Mouse (Mus musculus) lung, embryonic 15.5 days (tissue): ENCODE results near the gene Nup160. TPM values are rescaled to one million over a fixed set of nuclear protein-coding genes. Genes with fewer than 3 reads are reported as not detected.

Experiments used
- ATAC-seq: fragments of 200-750 bp; cut with Nextera tagmentation; 2 replicates; pipeline ENCODE4 v1.8.0; 2017; ENCODE audit warnings: moderate number of reproducible peaks, borderline replicate concordance; ENCODE audit not compliant: low FRiP score, low TSS enrichment; ENCODE audit errors: extremely low read depth
- H3K27ac ChIP-seq: fragments of 300-500 bp; sonication (generic); 2 replicates; pipeline ENCODE4 v1.5.1; 2015; ENCODE audit warnings: moderate library complexity, mild to moderate bottlenecking, inconsistent platforms
- H3K27me3 ChIP-seq: fragments of 300-500 bp; sonication (generic); 2 replicates; pipeline ENCODE4 v1.6.1; 2015; ENCODE audit warnings: inconsistent platforms
- H3K36me3 ChIP-seq: fragments of 300-500 bp; sonication (generic); 2 replicates; pipeline ENCODE4 v1.6.1; 2015; ENCODE audit warnings: inconsistent platforms
- H3K4me1 ChIP-seq: fragments of 300-500 bp; sonication (generic); 2 replicates; pipeline ENCODE4 v1.6.1; 2015; ENCODE audit warnings: inconsistent platforms
- H3K4me2 ChIP-seq: fragments of 300-500 bp; sonication (generic); 2 replicates; pipeline ENCODE4 v1.6.1; 2015; ENCODE audit warnings: inconsistent platforms, mild to moderate bottlenecking, moderate library complexity
- H3K4me3 ChIP-seq: fragments of 300-500 bp; sonication (generic); 2 replicates; pipeline ENCODE4 v1.5.1; 2015; ENCODE audit warnings: mild to moderate bottlenecking, inconsistent platforms
- H3K9ac ChIP-seq: fragments of 300-500 bp; sonication (generic); 2 replicates; pipeline ENCODE4 v1.6.1; 2015; ENCODE audit warnings: inconsistent platforms
- H3K9me3 ChIP-seq: fragments of 300-500 bp; sonication (generic); 2 replicates; pipeline ENCODE4 v1.6.1; 2016; ENCODE audit warnings: inconsistent platforms
- WGBS: fragments of 180-500 bp; shearing (Covaris S2); methylation state at CpG from one replicate; pipeline ENCODE4 v1.1.7; 2015; 5-methylcytosine and 5-hydroxymethylcytosine counted together
- polyA plus RNA-seq: library from polyadenylated mRNA; unstranded; fragments of >200 nt; fragmentation: Nextera tagmentation; extraction: Ambion mirVana; gene quantifications from 2 replicates; pipeline ENCODE4 v1.2.1, GENCODE M21; 2015

Nup160 gene
- polyA plus RNA-seq, 1 experiment from 2014 or later = 52.5 TPM

- Histone ChIP-seq H3K36me3 (peaks cover 73% of the 10 kb centered on the region), H3K9ac (no peak overlapping the region), H3K4me1 (no peaks in the 10 kb centered on the region), H3K27ac (no peak overlapping the region), H3K4me2 (no peak overlapping the region), H3K27me3 (no peaks in the 10 kb centered on the region), H3K4me3 (no peak overlapping the region), H3K9me3 (no peaks in the 10 kb centered on the region)
- ATAC-seq = no peak
- 95% methylated on average over 5 of the region's 5 CpGs for WGBS
Observed at GRCm38 (mm10) chr2:90717948-90718347, 40.9 kb downstream of the Nup160 start.

- H3K27ac ChIP-seq = no peak overlapping the region
- no peak overlapping the region for H3K9ac ChIP-seq
- H3K9me3 ChIP-seq = no peaks in the 10 kb centered on the region
- no peaks in the 10 kb centered on the region for H3K4me1 ChIP-seq
- no peaks in the 10 kb centered on the region for H3K27me3 ChIP-seq
- H3K4me2 ChIP-seq = no peak overlapping the region
- WGBS = 93% methylated on average over 3 of the region's 3 CpGs
- H3K4me3 ChIP-seq = no peak overlapping the region
- ATAC-seq = no peak
- H3K36me3 ChIP-seq = peaks cover 85% of the 10 kb centered on the region
Observed at GRCm38 (mm10) chr2:90726818-90727217, 49.8 kb downstream of the Nup160 start.

GRCm38 (mm10) chr2:90735326-90735725 lies 58.3 kb downstream of the Nup160 start:
- no peak overlapping the region for H3K27ac ChIP-seq
- no peak for ATAC-seq
- H3K27me3 ChIP-seq = no peaks in the 10 kb centered on the region
- no peak overlapping the region for H3K4me3 ChIP-seq
- H3K36me3 ChIP-seq = peaks cover 67% of the 10 kb centered on the region
- no peak overlapping the region for H3K4me2 ChIP-seq
- WGBS = 86% methylated on average over 11 of the region's 11 CpGs
- H3K4me1 ChIP-seq = no peaks in the 10 kb centered on the region
- H3K9ac ChIP-seq = no peak overlapping the region
- no peaks in the 10 kb centered on the region for H3K9me3 ChIP-seq

- Histone ChIP-seq H3K4me2 (no peak overlapping the region), H3K4me1 (no peaks in the 10 kb centered on the region), H3K36me3 (peaks cover 33% of the 10 kb centered on the region), H3K9me3 (no peaks in the 10 kb centered on the region), H3K27me3 (no peaks in the 10 kb centered on the region), H3K27ac (no peak overlapping the region), H3K9ac (no peak overlapping the region), H3K4me3 (no peak overlapping the region)
- WGBS = 89% methylated on average over 3 of the region's 3 CpGs
- no peak for ATAC-seq
Observed at GRCm38 (mm10) chr2:90738801-90739200, 61.8 kb downstream of the Nup160 start.

GRCm38 (mm10) chr2:90739327-90739726 lies 62.3 kb downstream of the Nup160 start:
- Histone ChIP-seq H3K36me3 (peaks cover 28% of the 10 kb centered on the region), H3K4me1 (no peaks in the 10 kb centered on the region), H3K27ac (no peak overlapping the region), H3K27me3 (no peaks in the 10 kb centered on the region), H3K4me2 (no peak overlapping the region), H3K4me3 (no peak overlapping the region), H3K9me3 (no peaks in the 10 kb centered on the region), H3K9ac (no peak overlapping the region)
- WGBS = 85% methylated on average over 3 of the region's 3 CpGs
- no peak for ATAC-seq

GRCm38 (mm10) chr2:90739921-90740320 lies 62.9 kb downstream of the Nup160 start:
- Histone ChIP-seq H3K9ac (no peak overlapping the region), H3K9me3 (no peaks in the 10 kb centered on the region), H3K4me1 (no peaks in the 10 kb centered on the region), H3K27ac (no peak overlapping the region), H3K36me3 (peaks cover 22% of the 10 kb centered on the region), H3K4me3 (no peak overlapping the region), H3K4me2 (no peak overlapping the region), H3K27me3 (no peaks in the 10 kb centered on the region)
- 83% methylated on average over 5 of the region's 5 CpGs for WGBS
- no peak for ATAC-seq

DNA sequence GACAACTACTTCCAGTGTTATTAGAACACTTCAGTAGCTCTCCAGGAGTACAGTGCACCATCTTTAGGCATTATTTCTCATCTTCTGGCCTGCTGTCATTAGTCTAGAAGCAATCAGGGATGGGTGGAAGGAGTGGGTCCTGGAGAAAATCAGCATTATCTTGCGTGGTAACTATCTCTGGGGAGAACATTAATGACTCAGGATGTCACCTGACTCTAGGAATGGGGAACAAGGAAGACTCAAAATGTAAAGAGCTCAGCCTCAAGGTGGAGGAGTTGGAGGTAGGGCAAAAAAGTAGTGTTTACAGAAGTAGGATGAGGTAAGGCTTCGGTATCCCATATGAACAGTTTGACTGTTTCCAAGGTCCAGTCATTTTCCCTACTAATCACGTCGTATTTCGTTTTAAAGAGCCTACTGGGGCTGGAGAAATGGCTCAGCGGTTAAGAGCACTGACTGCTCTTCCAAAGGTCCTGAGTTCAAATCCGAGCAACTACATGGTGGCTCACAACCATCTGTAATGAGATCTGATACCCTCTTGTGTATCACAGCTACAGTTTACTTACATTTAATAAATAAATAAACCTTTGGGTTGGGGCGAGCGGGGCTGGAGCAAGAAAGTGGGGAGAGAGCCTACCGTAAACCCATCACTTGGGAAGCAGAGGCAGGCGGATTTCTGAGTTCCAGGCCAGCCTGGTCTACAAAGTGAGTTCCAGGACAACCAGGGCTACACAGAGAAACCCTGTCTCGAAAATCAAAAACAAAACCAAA lies 67.5 kb downstream of the Nup160 start:
- peak overlapping the region; percentile 84 for H3K4me3 ChIP-seq
- H3K4me2 ChIP-seq = peak overlapping the region; percentile 56
- peaks cover 7% of the 10 kb centered on the region for H3K4me1 ChIP-seq
- WGBS = 54% methylated on average over 12 of the region's 12 CpGs
- no peaks in the 10 kb centered on the region for H3K27me3 ChIP-seq
- peak overlapping the region; percentile 27 for H3K9ac ChIP-seq
- H3K36me3 ChIP-seq = peaks cover 11% of the 10 kb centered on the region; the same call in 1 of the 2 replicates
- H3K9me3 ChIP-seq = no peaks in the 10 kb centered on the region
- ATAC-seq = no peak
- peak overlapping the region; percentile 86 for H3K27ac ChIP-seq

DNA sequence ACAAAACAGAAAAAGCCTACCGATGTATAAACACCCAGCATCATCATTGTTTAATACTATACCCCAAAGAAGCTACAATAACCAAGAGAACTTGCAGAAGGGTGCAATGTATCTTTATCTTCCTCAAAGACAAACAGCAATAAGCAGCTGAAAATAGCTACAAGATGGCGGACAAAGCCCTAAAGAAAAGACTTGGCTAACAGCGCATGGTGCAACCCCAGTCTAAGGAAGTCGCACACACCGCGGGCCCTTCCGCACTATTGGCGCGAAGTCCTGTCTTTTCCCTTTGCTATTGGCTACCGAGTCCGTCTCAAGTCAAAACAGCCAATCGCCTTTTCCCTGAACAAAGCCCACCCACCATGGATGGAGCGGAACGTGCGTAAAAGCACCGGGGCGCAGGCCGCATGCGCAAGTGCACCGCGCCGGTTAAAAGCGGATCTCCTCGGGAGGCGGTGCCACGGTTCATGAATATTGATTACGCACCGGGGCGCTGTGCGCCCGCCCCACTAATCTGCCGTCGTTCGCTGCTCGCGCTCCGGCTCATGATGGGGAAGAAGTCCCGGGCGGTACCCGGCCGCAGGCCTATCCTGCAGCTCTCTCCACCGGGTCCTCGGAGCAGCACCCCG lies 68.2 kb downstream of the Nup160 start, which contains the start of gene Fnbp4:
Gene Fnbp4 (plus strand): TSS at position 318 of the 626 bp plus-strand sequence.
- Histone ChIP-seq H3K4me2 (peak within 1 kb of the TSS; percentile 65), H3K27me3 (no peaks in the 10 kb centered on the region), H3K9me3 (no peaks in the 10 kb centered on the region), H3K4me3 (peak within 1 kb of the TSS; percentile 84), H3K9ac (peak within 1 kb of the TSS; percentile 92), H3K36me3 (peaks cover 11% of the 10 kb centered on the region; the same call in 1 of the 2 replicates), H3K4me1 (peaks cover 7% of the 10 kb centered on the region), H3K27ac (peak within 1 kb of the TSS; percentile 96)
- ATAC-seq = peak; percentile 99
- under 1% methylated on average over 44 of the region's 44 CpGs for WGBS

DNA sequence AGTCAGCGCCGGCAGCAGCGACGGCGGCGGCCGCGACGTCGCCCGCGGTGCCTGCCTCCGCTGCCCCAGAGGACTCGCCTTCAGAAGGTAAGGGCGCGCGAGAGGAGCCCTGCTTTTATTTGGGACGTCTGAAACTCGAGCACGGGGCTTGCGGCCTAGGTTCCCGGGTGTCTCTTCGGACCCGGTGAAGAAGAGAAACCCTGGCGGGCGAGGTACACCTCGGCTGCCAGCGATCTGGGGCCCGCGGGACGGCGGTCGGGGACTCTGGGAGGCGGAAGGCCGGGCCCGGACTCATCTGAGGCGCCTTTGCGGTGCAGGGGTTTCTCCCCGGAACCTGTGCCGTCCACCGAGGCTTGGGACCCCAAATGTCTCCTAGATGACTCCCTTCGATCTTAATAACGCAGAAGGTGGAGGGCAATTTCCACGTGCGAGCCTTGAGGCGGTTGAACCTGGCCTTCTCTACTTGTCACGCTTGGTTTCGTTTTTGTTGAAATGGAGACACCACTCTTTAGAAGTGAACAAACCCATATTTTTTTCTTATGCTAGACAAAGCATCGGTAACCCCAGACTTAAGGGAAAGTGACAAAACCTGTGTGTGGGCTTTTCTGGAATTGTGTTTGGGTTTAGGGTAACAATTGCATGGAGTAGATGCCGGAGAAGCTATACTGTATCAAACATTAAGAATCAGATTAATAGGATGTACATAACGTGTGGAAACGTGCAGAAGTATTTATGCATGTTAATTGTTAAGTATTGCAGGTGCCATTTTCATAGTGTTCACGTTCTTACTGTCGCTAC lies 68.9 kb downstream of the Nup160 start:
- H3K36me3 ChIP-seq = peaks cover 17% of the 10 kb centered on the region
- H3K27ac ChIP-seq = peak overlapping the region; percentile 96
- peak overlapping the region; percentile 84 for H3K4me3 ChIP-seq
- H3K9me3 ChIP-seq = no peaks in the 10 kb centered on the region
- WGBS = under 1% methylated on average over 54 of the region's 54 CpGs
- H3K27me3 ChIP-seq = no peaks in the 10 kb centered on the region
- H3K4me2 ChIP-seq = peak overlapping the region; percentile 65
- H3K4me1 ChIP-seq = peaks cover 7% of the 10 kb centered on the region
- peak overlapping the region; percentile 92 for H3K9ac ChIP-seq
- peak; percentile 29 for ATAC-seq

GRCm38 (mm10) chr2:90746538-90746865 lies 69.5 kb downstream of the Nup160 start:
- Histone ChIP-seq H3K27me3 (no peaks in the 10 kb centered on the region), H3K9me3 (no peaks in the 10 kb centered on the region), H3K4me2 (peak overlapping the region; percentile 65), H3K36me3 (peaks cover 23% of the 10 kb centered on the region), H3K4me3 (peak overlapping the region; percentile 84), H3K27ac (peak overlapping the region; percentile 96; the same call in 1 of the 2 replicates), H3K9ac (peak overlapping the region; percentile 92), H3K4me1 (peaks cover 7% of the 10 kb centered on the region)
- ATAC-seq = no peak
- 8% methylated on average over 4 of the region's 4 CpGs for WGBS

- Histone ChIP-seq H3K9me3 (no peaks in the 10 kb centered on the region), H3K4me1 (peaks cover 7% of the 10 kb centered on the region), H3K4me3 (peak overlapping the region; percentile 84; the same call in 1 of the 2 replicates), H3K36me3 (peaks cover 24% of the 10 kb centered on the region), H3K27me3 (no peaks in the 10 kb centered on the region), H3K9ac (0 out of 2 replicates have a peak overlapping the region, but pooled peaks have one; percentile 92), H3K27ac (no peak overlapping the region), H3K4me2 (peak overlapping the region; percentile 65)
- 88% methylated on average over 10 of the region's 10 CpGs for WGBS
- ATAC-seq = no peak
Observed at GRCm38 (mm10) chr2:90747131-90747530, 70.1 kb downstream of the Nup160 start.
